Mouse (Mus musculus): ENCODE measurements at regions not wholly inside any gene's neighbourhood (a gene's known extent, or its start where the extent isn't known, plus 50 kb on each side); places are given as distances from the start of the nearest gene placed in this dataset.

DNA sequence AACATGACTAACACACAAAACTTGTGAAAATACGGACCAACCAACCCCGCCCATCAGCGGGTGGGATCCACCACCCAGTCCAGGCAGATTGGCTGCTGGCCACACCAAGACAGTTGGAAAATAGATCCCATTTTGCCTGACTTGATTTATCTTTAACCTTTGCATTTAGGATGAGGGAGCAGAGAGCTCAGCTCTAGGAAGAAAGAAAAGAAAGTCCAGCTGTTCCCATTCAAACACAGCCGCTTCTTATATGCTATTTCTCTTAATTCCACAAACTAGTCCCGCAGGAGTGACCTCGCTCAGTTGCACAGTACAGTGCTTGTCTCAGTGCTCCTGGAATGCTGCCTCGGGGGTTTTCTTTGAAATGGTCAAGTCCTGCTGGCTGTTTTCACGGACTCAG lies 217.6 kb upstream of the Daam1 start:
- Histone ChIP-seq H3K9me3 (ENCODE audit: control insufficient read depth, low read length) (no peaks in the 10 kb centered on the region), H3K4me2 (ENCODE audit: low read length) (no peak overlapping the region), H3K4me1 (replicated peaks; ENCODE audit: control insufficient read depth, insufficient read depth, low read length) (peaks cover 2% of the 10 kb centered on the region; the same call in 1 of the 2 replicates), H3K4me3 (replicated peaks; ENCODE audit: low read length) (no peak overlapping the region), H3K36me3 (ENCODE audit: control insufficient read depth, insufficient read depth) (no peaks in the 10 kb centered on the region), H3K9ac (replicated peaks; ENCODE audit: low read depth, low read length) (no peak overlapping the region), H3K27me3 (replicated peaks; ENCODE audit: control insufficient read depth, insufficient read depth, low read length) (no peaks in the 10 kb centered on the region), H3K27ac (ENCODE audit: low read length) (no peak overlapping the region)
- 72% methylated on average over 8 of the region's 8 CpGs for WGBS
- ATAC-seq, result no peak

DNA sequence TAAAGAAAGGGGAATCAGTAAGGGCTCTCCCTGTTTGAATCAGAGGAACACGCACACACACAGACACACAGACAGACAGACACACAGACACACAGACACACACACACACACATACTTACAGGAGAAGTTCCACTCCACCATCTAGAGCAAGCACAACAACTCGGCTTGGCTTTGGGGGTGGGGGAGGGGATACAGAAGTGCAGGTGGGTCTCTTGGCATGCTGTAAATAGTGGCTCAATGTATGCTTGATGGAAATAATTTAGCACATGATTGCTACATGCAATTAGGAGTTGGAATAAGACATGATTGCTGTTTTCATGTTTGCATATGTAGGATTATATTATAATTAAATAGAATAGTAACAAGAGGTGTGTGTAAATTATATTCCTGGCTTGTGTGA lies 215.9 kb upstream of the Daam1 start:
- ATAC-seq, result 0 out of 2 replicates have a peak, but pooled peaks have one; percentile 45
- Histone ChIP-seq H3K9me3 (ENCODE audit: control insufficient read depth, low read length) (no peaks in the 10 kb centered on the region), H3K4me3 (replicated peaks; ENCODE audit: low read length) (no peak overlapping the region), H3K27me3 (replicated peaks; ENCODE audit: control insufficient read depth, insufficient read depth, low read length) (no peaks in the 10 kb centered on the region), H3K27ac (ENCODE audit: low read length) (no peak overlapping the region), H3K4me1 (replicated peaks; ENCODE audit: control insufficient read depth, insufficient read depth, low read length) (peaks cover 2% of the 10 kb centered on the region; the same call in 1 of the 2 replicates), H3K36me3 (ENCODE audit: control insufficient read depth, insufficient read depth) (no peaks in the 10 kb centered on the region), H3K9ac (replicated peaks; ENCODE audit: low read depth, low read length) (no peak overlapping the region), H3K4me2 (ENCODE audit: low read length) (no peak overlapping the region)
- WGBS, result 47% methylated on average over 2 of the region's 2 CpGs

DNA sequence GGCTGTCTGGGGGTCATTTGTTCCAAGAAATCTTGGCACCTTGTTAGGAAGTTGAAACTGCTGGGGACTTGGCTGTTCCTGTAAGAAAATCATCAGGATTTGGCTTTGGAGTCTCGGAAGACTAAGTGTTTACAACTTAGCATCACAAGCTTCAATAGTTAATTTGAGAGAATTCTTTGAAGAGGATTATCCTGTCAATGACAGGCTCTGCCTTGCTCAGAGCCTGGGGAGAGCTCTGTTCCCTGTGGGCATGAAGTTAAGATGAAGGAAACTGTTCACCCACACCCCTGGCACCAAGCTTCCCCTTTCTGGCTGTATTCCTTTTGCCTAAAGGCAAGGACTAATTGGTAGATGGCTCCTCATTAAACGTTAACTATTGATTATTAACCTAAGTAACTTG lies 215.5 kb upstream of the Daam1 start:
- Histone ChIP-seq H3K9me3 (ENCODE audit: control insufficient read depth, low read length) (no peaks in the 10 kb centered on the region), H3K4me3 (replicated peaks; ENCODE audit: low read length) (no peak overlapping the region), H3K27me3 (replicated peaks; ENCODE audit: control insufficient read depth, insufficient read depth, low read length) (no peaks in the 10 kb centered on the region), H3K9ac (replicated peaks; ENCODE audit: low read depth, low read length) (no peak overlapping the region), H3K36me3 (ENCODE audit: control insufficient read depth, insufficient read depth) (no peaks in the 10 kb centered on the region), H3K4me1 (replicated peaks; ENCODE audit: control insufficient read depth, insufficient read depth, low read length) (peaks cover 2% of the 10 kb centered on the region; the same call in 1 of the 2 replicates), H3K27ac (ENCODE audit: low read length) (no peak overlapping the region), H3K4me2 (ENCODE audit: low read length) (no peak overlapping the region)
- peak; percentile 54; the same call in 1 of the 2 replicates for ATAC-seq
- WGBS, result 28% methylated on average over 2 of the region's 2 CpGs

DNA sequence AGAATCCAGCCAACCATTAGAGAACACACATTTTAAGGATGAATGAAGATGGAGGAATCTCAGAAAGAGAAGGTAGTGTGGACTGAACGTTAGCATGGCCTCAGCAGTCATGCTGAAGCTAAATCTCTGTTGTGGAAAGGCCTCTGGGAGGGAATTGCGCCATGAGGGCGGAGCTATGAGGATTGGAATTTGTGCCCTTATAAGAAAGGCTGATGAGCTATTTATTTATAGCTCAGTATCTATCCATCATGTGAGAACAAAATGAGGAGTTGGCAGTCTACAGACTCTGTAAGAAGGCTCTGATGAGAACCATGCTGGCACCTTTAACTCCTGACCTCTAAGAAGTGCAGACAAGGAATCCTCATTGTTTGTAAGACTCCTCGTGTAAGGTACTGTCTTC lies 214.8 kb upstream of the Daam1 start:
- peaks cover 2% of the 10 kb centered on the region; the same call in 1 of the 2 replicates for H3K4me1 ChIP-seq (replicated peaks; ENCODE audit: control insufficient read depth, insufficient read depth, low read length)
- H3K4me3 ChIP-seq (replicated peaks; ENCODE audit: low read length), result no peak overlapping the region
- H3K9ac ChIP-seq (replicated peaks; ENCODE audit: low read depth, low read length), result no peak overlapping the region
- H3K27me3 ChIP-seq (replicated peaks; ENCODE audit: control insufficient read depth, insufficient read depth, low read length), result no peaks in the 10 kb centered on the region
- H3K4me2 ChIP-seq (ENCODE audit: low read length), result no peak overlapping the region
- H3K36me3 ChIP-seq (ENCODE audit: control insufficient read depth, insufficient read depth), result no peaks in the 10 kb centered on the region
- no peaks in the 10 kb centered on the region for H3K9me3 ChIP-seq (ENCODE audit: control insufficient read depth, low read length)
- WGBS, result 78% methylated on average over 4 of the region's 4 CpGs
- no peak for ATAC-seq
- no peak overlapping the region for H3K27ac ChIP-seq (ENCODE audit: low read length)

DNA sequence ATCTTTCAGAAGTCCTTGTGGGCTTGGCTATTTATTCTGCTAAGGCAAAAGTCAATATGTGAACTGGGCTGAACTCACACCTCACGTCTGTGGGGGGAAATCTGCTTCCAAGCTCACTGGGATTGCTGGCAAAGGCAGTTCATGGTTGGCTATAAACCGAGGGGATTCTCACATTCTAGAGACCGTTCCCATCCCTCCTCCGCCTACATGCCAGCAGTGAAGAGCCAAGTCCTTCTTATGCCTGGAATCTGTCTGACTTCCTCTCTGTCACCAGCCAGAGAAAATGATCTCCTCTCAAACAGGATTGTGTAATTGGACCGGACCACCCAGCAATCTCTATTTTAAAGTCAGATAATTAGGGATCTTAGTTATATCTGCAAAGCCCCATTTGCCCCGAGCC lies 212.4 kb upstream of the Daam1 start:
- Histone ChIP-seq H3K27ac (ENCODE audit: low read length) (no peak overlapping the region), H3K4me2 (ENCODE audit: low read length) (no peak overlapping the region), H3K36me3 (ENCODE audit: control insufficient read depth, insufficient read depth) (no peaks in the 10 kb centered on the region), H3K9me3 (ENCODE audit: control insufficient read depth, low read length) (no peaks in the 10 kb centered on the region), H3K9ac (replicated peaks; ENCODE audit: low read depth, low read length) (no peak overlapping the region), H3K4me3 (replicated peaks; ENCODE audit: low read length) (no peak overlapping the region), H3K27me3 (replicated peaks; ENCODE audit: control insufficient read depth, insufficient read depth, low read length) (no peaks in the 10 kb centered on the region), H3K4me1 (replicated peaks; ENCODE audit: control insufficient read depth, insufficient read depth, low read length) (peaks cover 2% of the 10 kb centered on the region; the same call in 1 of the 2 replicates)
- ATAC-seq, result no peak
- WGBS, result 69% methylated on average over 6 of the region's 6 CpGs

DNA sequence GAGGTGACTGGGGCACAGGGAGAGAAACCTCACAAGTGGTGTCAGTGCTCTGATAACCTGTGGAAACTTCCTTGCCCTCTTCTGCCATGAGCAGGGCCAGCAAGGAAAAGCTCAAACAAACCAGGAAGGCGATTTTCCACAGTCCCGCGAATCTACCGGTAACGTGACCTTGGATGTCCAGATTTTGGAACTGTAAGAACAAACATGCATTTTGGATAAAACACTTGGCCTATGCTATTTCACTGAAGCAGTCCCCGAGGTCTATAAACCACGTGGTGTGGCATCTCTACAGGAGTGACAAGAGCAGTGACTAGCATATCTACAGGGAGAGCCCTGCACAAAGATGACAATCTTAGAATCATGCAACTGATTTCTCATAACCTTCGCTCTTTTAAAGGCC lies 211.9 kb upstream of the Daam1 start:
- 88% methylated on average over 8 of the region's 8 CpGs for WGBS
- no peak overlapping the region for H3K4me2 ChIP-seq (ENCODE audit: low read length)
- no peaks in the 10 kb centered on the region for H3K27me3 ChIP-seq (replicated peaks; ENCODE audit: control insufficient read depth, insufficient read depth, low read length)
- no peaks in the 10 kb centered on the region for H3K9me3 ChIP-seq (ENCODE audit: control insufficient read depth, low read length)
- no peak overlapping the region for H3K27ac ChIP-seq (ENCODE audit: low read length)
- no peak overlapping the region for H3K9ac ChIP-seq (replicated peaks; ENCODE audit: low read depth, low read length)
- H3K4me1 ChIP-seq (replicated peaks; ENCODE audit: control insufficient read depth, insufficient read depth, low read length), result peaks cover 5% of the 10 kb centered on the region
- H3K4me3 ChIP-seq (replicated peaks; ENCODE audit: low read length), result no peak overlapping the region
- no peak for ATAC-seq
- no peaks in the 10 kb centered on the region for H3K36me3 ChIP-seq (ENCODE audit: control insufficient read depth, insufficient read depth)

DNA sequence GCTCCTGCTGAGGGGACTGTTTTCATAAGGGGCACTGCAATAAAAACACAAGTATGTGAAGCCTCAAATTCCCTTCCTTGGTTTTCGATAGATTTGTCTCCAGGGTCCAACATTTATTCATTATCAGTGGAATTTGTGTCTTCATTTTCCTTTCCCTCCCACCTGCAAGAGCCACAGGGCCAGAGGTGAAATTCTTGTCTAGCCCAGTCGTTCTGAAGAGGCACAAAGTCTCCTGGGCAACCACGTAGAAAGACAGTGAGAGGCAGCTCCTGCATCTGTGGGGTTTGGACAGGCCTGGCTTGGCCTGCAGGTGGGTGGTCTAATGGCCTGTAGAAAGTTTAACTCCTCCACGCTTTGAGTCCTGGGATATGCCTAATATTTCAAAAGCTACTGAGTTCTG lies 211.3 kb upstream of the Daam1 start:
- ATAC-seq, result no peak
- no peak overlapping the region for H3K4me2 ChIP-seq (ENCODE audit: low read length)
- WGBS, result 60% methylated on average over 4 of the region's 4 CpGs

DNA sequence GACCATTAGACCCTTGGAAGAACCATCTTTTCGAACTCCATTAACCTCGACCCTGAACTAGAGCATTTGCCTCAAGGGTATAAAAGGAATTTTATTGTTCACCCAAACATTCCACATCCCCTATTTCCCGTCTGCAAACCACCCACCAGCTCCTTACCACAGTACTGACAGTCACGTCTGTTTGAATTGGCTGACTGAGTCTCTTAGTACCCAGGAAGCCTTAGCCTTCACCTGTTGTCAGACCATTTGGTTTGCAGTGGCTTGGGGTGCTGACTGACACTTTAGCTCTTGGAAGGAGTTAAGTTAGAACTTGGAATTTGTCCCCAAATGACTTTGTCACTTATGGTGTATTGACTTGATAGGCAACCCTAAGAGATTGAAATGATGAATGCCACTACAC lies 209.3 kb upstream of the Daam1 start:
- Histone ChIP-seq H3K4me1 (replicated peaks; ENCODE audit: control insufficient read depth, insufficient read depth, low read length) (peaks cover 10% of the 10 kb centered on the region), H3K9ac (replicated peaks; ENCODE audit: low read depth, low read length) (no peak overlapping the region), H3K4me3 (replicated peaks; ENCODE audit: low read length) (no peak overlapping the region), H3K36me3 (ENCODE audit: control insufficient read depth, insufficient read depth) (no peaks in the 10 kb centered on the region), H3K27me3 (replicated peaks; ENCODE audit: control insufficient read depth, insufficient read depth, low read length) (no peaks in the 10 kb centered on the region), H3K4me2 (ENCODE audit: low read length) (no peak overlapping the region), H3K27ac (ENCODE audit: low read length) (no peak overlapping the region), H3K9me3 (ENCODE audit: control insufficient read depth, low read length) (no peaks in the 10 kb centered on the region)
- no peak for ATAC-seq
- WGBS, result 71% methylated on average over 4 of the region's 4 CpGs

More for the DNA sequence above, 211.3 kb upstream of the Daam1 start:
- no peak overlapping the region for H3K4me3 ChIP-seq (replicated peaks; ENCODE audit: low read length)
- no peak overlapping the region for H3K27ac ChIP-seq (ENCODE audit: low read length)
- no peaks in the 10 kb centered on the region for H3K9me3 ChIP-seq (ENCODE audit: control insufficient read depth, low read length)
- no peak overlapping the region for H3K9ac ChIP-seq (replicated peaks; ENCODE audit: low read depth, low read length)
- peaks cover 11% of the 10 kb centered on the region for H3K4me1 ChIP-seq (replicated peaks; ENCODE audit: control insufficient read depth, insufficient read depth, low read length)
- no peaks in the 10 kb centered on the region for H3K27me3 ChIP-seq (replicated peaks; ENCODE audit: control insufficient read depth, insufficient read depth, low read length)
- H3K36me3 ChIP-seq (ENCODE audit: control insufficient read depth, insufficient read depth), result no peaks in the 10 kb centered on the region

DNA sequence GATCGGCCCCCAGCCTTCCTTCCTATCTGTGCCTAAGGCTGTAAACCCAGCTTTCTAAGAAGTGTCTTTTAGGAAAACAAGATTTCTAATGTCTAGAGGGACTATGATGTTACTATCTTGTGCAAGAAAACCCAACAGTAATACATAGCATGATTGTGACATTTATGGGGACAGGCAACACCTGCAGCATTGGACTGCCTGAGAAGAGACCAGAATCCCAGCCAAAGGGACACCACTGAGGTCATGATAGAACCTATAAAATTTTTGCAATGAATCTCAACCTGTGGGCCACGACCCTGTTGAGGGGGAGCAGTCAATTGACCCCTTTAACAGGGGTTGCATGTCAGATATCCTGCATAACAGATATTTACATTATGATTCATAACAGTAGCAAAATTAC lies 208.1 kb upstream of the Daam1 start:
- H3K27me3 ChIP-seq (replicated peaks; ENCODE audit: control insufficient read depth, insufficient read depth, low read length), result no peaks in the 10 kb centered on the region
- 79% methylated on average over 2 of the region's 2 CpGs for WGBS
- H3K4me1 ChIP-seq (replicated peaks; ENCODE audit: control insufficient read depth, insufficient read depth, low read length), result peaks cover 14% of the 10 kb centered on the region
- no peak overlapping the region for H3K4me2 ChIP-seq (ENCODE audit: low read length)
- no peak overlapping the region for H3K4me3 ChIP-seq (replicated peaks; ENCODE audit: low read length)
- no peak for ATAC-seq
- H3K9me3 ChIP-seq (ENCODE audit: control insufficient read depth, low read length), result no peaks in the 10 kb centered on the region
- H3K9ac ChIP-seq (replicated peaks; ENCODE audit: low read depth, low read length), result no peak overlapping the region
- no peak overlapping the region for H3K27ac ChIP-seq (ENCODE audit: low read length)
- no peaks in the 10 kb centered on the region for H3K36me3 ChIP-seq (ENCODE audit: control insufficient read depth, insufficient read depth)

DNA sequence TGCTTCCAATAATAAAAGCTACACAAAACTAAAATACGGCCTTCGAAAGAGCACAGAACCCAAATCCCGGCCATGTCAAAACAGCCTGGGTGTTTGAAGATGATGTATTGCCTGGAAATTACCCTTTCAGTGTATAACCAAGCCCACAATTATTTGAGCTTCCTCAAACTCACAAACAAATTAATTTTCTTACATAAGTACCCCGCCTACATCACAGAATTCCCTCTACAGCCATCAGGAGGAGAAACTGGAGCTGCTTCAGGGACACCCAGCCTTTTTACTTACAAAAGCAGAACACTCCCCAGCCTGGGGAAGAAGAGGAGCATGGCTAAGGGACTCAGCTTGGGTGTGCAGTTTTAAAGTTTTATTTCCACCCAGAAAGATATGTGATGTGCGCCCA lies 207.6 kb upstream of the Daam1 start:
- ATAC-seq, result no peak
- Histone ChIP-seq H3K36me3 (ENCODE audit: control insufficient read depth, insufficient read depth) (no peaks in the 10 kb centered on the region), H3K9ac (replicated peaks; ENCODE audit: low read depth, low read length) (no peak overlapping the region), H3K4me1 (replicated peaks; ENCODE audit: control insufficient read depth, insufficient read depth, low read length) (peaks cover 19% of the 10 kb centered on the region), H3K4me2 (ENCODE audit: low read length) (no peak overlapping the region), H3K27me3 (replicated peaks; ENCODE audit: control insufficient read depth, insufficient read depth, low read length) (no peaks in the 10 kb centered on the region), H3K9me3 (ENCODE audit: control insufficient read depth, low read length) (no peaks in the 10 kb centered on the region), H3K27ac (ENCODE audit: low read length) (no peak overlapping the region), H3K4me3 (replicated peaks; ENCODE audit: low read length) (no peak overlapping the region)
- WGBS, result 96% methylated on average over 5 of the region's 5 CpGs

All from forebrain, embryonic 16.5 days (tissue).